Mouse (Mus musculus) adrenal gland, adult 8-10 months (tissue): ENCODE measurements at regions not wholly inside any gene's neighbourhood (a gene's known extent, or its start where the extent isn't known, plus 50 kb on each side); places are given as distances from the start of the nearest gene placed in this dataset.
A peak's percentile ranks its signal among the peaks of the same experiment; 100 is the strongest.
"Not testable (repeated sequence)": the region's sequence is repeated elsewhere in the genome, so short reads cannot be mapped to it uniquely, and the experiment has no call there.

Experiments used
- DNase-seq: peaks from one replicate; pipeline ENCODE4 v3.0.0; 2022

DNA sequence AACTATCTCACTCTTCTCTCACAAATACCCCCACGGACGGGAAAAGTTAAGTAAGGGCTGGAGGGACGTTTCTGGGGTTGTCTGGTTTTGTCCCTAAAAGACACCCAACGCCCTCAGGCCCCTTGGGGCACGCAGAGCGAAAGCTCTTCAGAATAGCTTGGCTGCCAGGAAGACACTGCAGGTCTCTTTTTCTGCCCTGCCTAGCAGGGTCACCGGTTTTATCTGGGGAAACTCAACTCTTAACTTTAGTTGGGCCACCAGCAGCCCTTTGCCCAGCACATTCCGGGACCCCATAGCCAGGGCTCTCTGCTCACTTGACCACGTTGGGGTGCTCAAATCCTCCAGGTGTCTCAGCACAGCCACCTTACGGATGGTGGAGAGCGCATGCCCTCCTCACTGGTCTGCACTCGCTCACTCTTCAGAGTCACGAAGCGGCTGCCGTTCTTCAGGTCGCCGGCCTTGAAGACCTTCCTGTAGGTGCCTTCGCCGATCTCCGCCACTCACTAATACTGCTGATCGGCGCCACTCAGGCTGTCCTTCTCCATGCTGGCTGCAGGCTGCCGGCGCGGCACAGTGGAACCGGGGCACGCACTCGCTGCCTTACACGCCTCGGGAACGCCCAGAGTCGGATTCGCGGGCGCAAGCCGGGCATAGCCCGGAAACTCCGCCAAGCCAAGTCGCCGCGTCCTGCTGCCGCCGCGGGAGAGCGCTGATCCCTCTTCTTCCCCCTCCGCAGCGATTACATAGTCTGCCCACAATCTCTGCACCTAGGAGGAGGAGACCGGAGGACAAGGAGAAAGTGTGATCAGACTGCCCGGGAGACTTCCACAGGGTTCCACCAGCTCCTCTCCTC, 83.0 kb downstream of the Ulbp1 start:
- DNase-seq = no peak

DNA sequence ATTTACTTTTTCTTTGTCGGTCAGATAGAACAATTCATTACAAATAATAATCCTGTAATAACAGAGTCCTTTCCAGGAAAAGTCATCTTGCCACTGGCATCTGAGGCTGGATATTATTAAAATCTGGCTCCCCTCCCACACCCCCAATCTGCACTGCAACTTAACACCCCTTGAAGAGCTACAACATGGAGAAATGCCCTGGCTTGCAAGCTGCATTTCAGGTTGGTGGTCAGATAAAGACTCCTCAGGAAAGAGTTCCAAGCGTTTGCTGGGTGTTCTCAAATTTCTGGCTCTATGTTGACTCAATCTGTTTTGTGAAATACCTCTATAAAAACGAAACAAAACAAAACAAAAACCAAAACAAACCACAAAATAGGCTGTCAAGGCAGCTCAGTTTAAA, 114.6 kb downstream of the Ulbp1 start:
- not testable (repeated sequence) for DNase-seq

DNA sequence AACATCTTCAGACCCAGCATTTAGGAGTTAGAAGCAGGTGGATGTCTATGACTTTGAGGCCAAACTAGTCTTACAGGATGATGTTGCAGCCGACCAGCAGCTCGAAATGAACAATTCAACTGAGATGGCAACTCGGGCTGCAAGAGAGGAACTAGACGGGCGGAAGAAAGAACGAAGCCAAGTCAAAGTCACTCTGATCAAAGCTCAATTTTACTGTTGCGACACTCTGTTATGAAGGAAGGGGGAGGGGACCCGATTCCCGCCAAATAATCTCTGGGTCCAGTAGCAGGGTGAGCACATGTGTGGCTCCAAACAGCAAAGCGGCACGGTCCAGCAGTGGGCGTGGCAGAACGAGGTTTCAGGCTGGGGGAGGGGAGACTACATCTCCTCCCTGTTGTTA, 129.1 kb downstream of the Ulbp1 start:
- DNase-seq = not testable (repeated sequence)

DNA sequence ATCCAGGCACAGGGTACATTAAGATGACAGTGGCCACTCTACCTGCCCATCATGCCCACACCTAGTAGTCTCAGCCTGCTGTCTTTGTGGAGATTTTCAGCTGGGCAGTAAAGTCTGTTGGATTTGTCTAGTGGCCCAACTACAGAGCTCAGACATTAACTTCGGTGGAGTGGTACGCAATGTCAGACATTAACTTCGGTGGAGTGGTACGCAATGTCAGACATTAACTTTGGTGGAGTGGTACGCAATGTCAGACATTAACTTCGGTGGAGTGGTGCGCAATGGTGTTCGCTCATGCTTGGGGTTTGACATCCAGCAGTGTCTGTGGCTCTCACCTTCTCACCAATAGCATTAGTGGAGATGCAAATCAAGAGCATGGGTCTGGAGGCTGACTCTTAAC, 129.7 kb downstream of the Ulbp1 start:
- not testable (repeated sequence) for DNase-seq

DNA sequence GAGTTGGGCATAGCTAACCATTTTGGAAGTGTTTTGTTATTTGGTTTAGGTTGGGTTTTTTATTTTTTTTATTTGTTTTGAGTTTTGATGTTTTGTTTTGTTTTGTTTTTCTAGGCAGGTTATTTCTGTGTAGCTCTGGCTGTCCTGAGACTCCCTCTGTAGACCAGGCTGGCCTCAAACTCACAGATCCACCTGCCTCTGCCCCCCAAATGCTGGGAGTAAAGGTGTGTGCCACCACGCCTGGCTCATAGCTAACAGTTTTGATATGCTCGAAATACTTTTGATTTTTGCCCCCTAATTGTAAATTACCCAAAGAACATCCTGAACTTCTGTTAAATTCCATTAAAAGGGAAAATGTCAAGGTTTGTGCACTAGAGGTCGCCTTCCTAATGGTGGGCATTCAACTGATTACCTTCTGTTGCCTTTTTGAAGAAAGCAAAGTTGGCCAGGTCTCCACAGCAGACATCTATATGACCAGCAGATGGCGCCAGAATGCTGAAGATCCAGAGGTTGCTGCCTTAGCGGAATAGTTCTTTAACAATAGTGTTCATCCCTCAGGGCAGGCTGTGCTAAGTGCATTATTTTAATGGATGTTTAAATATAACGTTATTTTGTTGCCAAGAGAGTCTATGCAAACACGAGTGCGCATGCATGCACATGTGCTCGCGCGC, 121.2 kb upstream of the Cnksr3 start:
- DNase-seq = peak; percentile 21

DNA sequence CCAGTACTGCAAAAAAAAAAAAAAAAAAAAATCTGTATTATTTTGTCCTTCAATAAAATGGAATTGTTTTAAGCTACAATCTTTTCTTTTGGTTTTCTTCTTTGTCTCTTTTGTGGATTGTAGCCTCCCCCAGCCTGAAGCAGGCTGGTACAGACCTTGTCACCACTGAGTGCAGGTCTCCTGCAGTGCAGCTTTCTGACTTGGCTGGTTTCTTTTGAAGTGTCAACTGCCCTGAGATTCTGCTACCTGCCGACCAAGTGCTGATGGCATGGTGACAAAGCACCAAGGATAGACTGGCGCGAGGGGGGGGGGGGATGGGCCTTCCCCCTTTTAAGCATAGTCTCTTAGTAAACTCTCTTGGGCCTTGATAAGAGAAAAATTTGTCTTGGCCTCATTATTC, 116.2 kb upstream of the Cnksr3 start:
- no peak for DNase-seq

DNA sequence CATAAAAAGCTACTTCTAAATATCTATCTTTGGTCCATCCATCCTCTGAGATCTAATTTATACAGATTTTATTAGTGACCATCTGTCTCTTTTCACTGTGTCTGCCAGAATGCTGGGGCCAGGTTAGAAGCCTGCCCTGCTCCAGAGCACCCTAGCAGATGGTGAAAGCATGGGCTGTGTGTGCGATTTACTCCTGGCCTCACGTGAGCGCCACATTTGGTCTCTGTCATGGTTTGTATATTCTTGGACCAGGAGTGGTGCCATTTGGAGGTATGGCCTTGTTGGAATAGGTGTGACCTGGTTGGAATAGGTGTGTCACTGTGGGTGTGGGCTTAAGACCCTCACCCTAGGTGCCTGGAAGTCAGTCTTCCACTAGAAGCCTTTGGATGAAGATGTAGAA, 115.0 kb upstream of the Cnksr3 start:
- DNase-seq = not testable (repeated sequence)

DNA sequence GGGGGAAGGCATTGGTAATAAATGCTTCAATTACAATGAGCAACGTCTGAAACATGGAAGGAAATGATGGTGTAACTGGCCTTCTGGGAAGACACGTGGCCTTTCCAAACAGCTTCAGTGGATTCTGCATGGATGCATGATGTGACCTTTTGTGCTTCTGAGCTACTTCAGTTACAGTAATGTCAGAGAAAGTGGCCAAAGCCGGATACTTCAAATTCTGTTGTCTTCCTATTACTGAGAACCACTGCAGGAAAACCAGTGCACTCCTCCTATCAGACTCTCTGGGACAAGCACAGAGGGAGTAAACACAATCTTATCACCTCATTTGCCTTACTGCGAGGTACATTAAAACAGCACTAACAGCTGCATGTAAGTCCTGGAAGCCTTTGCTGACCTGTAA, 113.0 kb upstream of the Cnksr3 start:
- no peak for DNase-seq

DNA sequence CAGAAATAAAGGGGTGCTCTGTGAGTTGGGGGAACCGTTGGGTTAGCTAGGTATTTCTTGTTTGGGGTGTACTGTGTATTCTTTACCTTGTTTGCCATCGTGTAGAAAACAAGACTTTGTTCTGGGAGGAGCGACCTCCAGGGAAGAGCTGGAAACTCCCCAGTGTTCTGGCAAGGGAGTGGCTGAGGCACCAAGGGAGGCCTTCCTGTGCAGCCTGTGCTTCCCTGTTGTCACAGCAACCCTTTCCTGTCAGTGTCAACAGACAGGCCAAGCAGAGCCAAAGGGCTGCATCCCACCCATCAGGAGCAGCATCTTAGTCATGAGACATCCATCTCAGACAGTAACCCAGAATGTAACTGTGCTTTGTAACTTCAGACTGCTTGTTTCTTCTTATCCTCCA, 111.2 kb upstream of the Cnksr3 start:
- DNase-seq = no peak

DNA sequence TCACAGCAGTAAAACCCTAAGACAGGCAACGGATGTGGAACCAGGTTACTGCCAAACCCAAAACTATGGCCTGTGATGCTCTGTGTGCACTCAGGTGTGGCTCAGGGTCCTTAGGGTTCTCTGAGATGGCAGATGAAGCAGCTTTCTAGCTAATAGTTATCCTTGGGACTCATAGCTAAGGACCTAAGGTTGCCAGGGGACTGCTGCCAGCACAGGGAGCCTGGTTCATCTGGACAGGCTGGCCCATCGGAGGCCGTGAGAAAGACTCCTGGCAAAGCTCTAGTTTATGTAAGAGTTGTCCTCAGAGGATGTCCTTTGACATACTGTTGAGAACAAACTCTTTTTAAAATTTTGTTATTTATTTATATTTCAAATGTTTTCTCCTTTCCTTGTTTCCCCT, 97.9 kb upstream of the Cnksr3 start:
- no peak for DNase-seq

DNA sequence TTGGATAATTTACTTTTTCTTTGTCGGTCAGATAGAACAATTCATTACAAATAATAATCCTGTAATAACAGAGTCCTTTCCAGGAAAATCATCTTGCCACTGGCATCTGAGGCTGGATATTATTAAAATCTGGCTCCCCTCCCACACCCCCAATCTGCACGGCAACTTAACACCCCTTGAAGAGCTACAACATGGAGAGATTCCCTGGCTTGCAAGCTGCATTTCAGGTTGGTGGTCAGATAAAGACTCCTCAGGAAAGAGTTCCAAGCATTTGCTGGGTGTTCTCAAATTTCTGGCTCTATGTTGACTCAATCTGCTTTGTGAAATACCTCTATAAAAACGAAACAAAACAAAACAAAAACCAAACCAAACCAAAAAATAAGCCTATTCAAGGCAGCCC, 93.8 kb upstream of the Cnksr3 start:
- DNase-seq = not testable (repeated sequence)

DNA sequence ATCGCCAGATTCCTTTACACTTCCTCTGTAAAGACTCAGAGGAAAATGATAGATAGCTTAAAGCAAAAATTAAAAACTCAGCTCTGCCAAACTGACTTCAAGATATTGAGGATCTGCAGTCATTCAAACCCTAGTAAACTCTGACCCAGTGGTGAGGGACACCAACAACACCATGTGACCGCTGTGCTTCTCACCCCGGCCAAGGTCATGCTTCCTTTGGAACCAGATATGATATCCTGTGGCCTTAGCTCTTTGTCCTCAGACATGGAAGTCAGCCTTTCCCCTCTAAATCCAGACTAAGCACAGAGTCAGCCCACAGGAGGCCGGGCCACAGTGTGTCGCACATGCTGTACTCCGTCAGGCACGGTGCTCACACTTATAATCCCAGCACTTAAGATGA, 86.3 kb upstream of the Cnksr3 start:
- DNase-seq = no peak

DNA sequence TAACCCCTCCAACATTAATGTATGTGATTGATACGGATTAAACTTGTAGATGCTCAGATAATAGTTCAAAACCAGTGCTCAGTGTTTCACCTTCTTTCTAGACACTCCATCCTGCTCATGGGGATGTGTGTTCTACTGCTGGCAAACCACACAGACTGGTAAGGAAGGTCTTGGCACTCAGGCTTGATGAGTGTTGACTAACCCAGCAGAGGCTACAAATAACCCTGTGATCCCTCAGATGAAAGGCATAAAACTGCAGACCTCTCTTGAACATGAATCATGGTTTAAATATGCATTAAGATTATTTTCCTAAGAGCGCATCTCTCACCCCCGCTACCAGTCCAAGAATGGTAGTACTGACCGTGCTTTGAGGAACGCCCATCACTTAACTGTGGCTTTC, 83.9 kb upstream of the Cnksr3 start:
- DNase-seq = no peak

DNA sequence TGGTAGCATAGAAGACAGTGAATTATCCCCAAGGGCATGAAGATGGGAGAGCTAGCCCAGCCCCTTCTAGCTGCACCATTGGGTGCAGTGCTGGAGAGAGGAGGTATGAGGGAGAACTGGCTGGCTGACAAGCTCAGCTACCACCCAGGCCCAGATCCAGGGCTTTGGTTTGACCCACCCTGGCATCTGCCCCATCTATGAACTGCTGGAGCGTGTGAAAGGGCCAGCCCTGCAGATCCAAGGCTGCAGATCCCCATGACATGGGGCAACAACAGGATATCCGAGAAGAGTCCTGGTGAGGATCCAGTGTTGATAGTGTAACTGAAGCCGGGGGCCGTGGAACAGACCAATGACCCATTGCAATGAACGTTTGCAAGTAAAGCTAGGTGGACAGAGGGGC, 81.2 kb upstream of the Cnksr3 start:
- no peak for DNase-seq

DNA sequence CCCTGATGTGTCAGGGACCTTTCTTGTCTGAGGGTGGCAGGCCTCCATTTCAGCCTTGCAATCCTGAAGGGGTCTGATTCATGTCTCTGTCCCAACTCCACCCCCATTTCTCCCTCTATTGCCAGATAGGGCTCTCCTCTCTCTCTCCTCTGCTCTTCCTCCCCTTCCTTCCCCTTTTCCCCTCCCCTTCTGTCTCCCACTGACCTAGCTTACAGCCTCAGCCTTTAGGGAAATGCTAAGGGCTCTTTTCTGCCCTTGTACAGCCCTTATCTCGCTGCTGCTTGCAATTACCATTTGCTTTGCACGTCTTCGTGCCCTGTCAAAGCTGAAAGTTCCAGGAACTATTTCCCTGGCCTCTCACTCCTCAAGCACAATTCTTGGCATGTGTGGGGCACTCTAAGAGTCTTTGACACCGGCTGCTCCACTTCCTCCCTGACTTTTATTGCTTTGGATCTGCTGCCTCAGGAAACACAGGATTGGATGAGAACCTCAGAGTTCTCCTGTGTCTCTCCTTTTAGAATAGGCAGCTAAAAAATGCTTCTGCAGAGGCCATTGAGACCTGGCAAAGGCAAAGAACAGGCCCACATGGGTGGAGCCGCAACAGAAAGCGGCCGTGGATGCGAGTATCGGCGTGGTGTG, 77.9 kb upstream of the Cnksr3 start:
- DNase-seq = peak; percentile 5

DNA sequence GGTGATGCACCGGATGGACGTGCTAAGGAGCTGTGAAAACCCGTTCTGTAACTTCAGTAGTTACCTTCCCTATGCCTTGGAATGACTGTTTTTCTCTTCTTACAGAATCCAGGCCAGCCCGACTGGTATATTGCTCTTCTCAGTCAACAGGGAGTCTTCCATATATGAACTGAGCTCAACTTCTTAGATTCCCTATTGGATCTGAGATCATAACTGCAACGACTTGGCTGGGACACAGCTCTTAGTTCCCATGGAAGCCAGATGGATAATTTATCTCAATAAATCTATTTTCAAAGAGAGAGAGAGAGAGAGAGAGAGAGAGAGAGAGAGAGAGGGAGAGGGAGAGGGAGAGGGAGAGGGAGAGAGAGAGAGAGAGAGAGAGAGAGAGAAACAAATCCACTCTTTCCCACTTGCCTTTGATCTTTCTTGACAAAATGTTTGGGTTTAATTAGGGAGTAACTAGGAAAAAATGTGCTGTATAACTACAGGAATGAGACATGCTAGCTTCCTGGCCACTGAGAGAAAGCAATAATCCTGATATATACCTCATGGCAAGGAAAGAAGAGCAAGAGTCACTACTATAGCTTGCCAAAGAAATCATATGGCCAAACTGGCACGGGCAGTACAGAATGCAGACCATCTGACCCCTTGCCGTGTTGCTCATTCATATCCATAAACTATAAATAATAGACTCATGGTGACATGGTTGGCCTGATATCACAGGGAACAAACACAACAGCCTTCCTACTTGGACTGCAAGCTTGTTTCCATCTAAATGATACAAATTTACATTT, 73.3 kb upstream of the Cnksr3 start:
- DNase-seq = no peak

DNA sequence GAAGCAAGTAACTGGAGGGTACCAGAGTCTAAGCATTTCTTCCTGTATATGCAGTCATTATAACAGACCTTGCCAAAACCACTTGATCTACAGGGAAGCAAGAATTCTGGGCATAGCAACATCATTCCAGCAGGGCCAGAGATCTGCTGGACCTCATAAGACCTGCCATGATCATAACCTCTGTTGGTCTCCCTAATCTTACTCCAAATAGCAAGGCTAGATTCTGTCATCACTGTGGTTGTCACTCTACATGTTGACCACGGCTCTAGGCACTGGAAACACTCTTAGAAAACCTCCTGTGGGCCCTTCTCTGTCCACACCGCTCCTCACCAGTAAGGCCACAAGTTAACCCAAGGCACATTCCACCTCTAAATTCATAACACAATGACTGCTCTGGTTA, 68.4 kb upstream of the Cnksr3 start:
- no peak for DNase-seq

DNA sequence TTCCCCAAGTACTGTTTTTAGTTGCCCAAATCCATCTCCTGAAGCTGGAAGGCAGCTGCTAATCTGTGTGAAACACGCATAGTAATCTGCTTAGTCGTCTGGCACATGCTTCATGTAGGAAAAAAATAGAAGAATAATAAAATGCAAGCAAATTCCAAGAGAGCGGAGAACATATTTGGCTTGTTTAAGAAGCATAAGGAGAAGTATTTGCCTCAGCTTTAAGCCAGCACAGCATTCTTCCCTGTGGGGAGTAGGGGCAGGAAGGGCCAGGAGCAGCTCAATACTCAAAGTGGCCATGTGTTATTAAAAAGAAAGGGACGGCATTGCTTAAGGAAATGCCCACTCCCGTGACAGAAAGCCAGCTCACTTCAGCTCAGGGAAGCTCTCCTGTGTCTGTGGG, 66.8 kb upstream of the Cnksr3 start:
- no peak for DNase-seq

DNA sequence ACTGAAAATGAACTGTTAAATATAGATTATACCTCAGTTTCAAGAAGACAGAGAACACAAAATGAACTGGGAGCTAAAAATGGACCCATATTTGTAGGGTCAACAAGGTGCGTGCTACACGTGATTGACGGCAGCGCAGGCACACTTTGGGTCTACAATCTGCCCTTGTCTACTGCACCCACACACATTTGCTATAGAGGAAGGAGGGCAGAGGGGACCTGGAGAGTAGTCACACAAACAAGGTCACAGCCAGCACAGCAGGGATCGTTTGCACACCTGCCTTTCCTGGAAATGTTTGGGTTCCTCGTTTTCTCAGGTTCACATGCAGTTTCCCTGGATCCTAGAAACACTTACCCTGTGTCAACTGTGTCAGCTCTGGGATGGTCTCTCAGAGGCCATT, 63.3 kb upstream of the Cnksr3 start:
- no peak for DNase-seq

DNA sequence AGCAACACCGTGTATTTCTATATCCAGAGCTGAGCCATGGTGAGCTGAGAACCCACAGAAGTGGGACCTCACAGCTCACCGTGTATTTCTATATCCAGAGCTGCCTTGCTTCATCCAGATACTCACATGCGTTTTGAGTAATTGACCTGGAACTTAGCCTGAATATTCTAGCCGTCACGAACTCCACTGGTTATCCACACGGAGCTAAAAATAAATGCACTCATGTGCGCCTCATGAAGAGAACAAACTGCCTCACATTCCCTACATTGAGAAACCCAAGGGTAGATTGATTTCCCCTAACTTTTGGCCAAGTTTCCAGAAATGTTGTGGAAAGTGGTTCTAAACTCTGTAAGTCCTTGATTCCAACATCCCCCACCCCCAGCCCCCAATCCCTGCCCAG, 62.4 kb upstream of the Cnksr3 start:
- no peak for DNase-seq

DNA sequence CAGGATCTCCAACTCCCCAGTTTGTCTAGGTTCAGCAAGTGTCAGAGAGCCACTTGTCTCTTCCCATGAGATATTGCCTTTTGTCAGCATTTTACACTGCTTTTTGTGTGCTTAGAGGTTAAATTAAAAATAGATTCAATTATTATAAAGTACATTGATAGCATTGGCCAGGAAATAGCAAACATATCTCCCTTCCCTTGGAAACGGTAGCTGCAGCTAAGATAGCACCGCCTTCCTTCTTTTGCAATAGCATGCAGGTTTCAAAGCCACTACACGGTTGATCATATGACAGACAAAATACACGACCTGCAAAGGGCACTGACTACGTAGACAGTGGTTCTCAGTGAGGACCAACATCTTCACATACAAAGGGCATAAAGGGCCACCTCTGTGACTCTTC, 59.1 kb upstream of the Cnksr3 start:
- no peak for DNase-seq

DNA sequence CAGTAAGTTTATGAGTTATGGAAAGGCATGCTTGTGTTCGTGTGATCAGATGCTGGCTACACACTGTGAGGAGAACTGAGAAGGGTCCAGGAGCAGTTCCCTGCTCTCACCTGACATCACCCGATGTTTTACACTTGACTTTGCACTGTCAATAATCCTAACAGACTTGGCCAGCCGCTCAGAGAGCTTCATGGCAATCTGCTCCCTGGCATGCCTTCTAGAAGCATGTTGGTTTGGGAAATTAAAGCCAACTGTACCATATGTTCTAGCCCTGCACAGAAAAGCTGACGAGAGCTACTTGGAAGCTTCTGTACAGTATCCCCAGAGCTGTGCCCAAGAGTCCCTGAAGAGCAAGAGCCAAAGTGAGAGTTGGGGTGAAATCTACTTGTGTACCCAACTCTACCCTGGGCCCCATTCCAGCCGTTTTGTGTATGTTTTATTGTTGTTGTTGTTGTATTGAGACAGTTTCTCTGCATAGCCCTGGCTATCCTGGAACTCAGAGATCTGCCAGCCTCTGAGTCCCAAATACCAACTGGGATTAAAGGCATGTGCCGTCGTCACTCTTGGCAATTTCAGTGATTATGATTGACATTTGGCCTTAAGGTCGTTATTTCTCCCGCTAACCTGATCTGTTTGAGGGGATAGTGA, 56.5 kb upstream of the Cnksr3 start:
- DNase-seq = no peak
